Mouse (Mus musculus): ENCODE measurements at regions not wholly inside any gene's neighbourhood (a gene's known extent, or its start where the extent isn't known, plus 50 kb on each side); places are given as distances from the start of the nearest gene placed in this dataset.

DNA sequence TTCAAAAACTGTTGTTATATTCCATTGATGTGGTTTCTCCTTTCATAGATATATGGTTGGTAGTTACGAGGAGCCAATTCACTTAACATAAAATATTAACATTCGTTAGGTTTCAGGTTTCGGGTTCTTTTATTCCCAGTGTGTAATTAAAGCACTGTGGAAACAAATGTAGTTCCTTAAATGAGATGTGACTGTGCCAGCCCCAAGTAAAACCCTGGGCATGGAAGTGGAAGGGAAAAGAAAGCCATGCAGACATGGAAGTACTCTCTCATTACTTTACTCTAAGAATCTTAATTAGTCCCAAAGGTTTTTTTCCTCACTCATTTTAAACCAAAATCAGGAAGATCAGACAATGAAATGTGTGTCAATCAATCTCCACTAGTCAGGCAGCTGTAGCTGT lies 784.9 kb upstream of the Apob start:
- intact Hi-C loops (cut with DNase I): no loop called here

GRCm38 (mm10) chr12:7198098-7198497 lies 779.4 kb upstream of the Apob start:
- no peak for TF ChIP-seq CTCF (IDR thresholded peaks at IDR 0.05)
- H3K27ac ChIP-seq: peak overlapping the region; percentile 8; the same call in 1 of the 2 replicates
- no peak for DNase-seq (ENCODE audit: extremely low spot score in 1 of 2, low spot score in 2 of 2)
- H3K4me3 ChIP-seq: no peak overlapping the region
- intact Hi-C loops (cut with DNase I): no loop called here

More for the DNA sequence above, 784.9 kb upstream of the Apob start:
- H3K27ac ChIP-seq: no peak overlapping the region
- no peak for TF ChIP-seq CTCF (IDR thresholded peaks at IDR 0.05)
- no peak overlapping the region for H3K4me3 ChIP-seq
- no peak for DNase-seq (ENCODE audit: extremely low spot score in 1 of 2, low spot score in 2 of 2)

DNA sequence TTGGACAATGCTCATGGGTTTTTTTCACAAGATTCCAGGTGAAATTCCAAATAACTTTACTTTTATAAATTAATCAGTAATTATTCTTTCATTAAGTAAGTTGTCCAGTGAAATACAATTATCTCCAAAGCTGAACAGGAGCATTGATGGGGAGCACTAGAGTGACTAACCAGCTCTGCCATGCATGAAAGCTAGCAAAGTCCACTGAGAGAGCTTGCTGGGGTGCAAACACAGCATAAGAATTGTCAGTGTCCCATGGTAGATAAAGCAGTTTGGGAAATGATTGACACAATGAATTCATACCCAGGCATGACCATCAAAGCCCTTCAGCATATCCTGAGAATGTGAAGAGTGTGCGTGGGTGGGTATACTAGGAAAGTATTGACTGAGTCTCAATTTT lies 776.6 kb upstream of the Apob start:
- DNase-seq (ENCODE audit: extremely low spot score in 1 of 2, low spot score in 2 of 2): no peak
- TF ChIP-seq CTCF (IDR thresholded peaks at IDR 0.05): no peak
- intact Hi-C loops (cut with DNase I): no loop called here

GRCm38 (mm10) chr12:7215686-7216085 lies 761.8 kb upstream of the Apob start:
- peak in 1 of 2 experiments; percentile 17 for DNase-seq (ENCODE audit: extremely low spot score in 1 of 2, low spot score in 2 of 2)
- Histone ChIP-seq H3K4me3 (no peak overlapping the region), H3K27ac (no peak overlapping the region; the same call in 1 of the 2 replicates)
- intact Hi-C loops (cut with DNase I): loop anchor here (5.0 kb wide), 1 partner anchor 163 kb away; no protein-coding TSS in a partner anchor
- TF ChIP-seq CTCF (IDR thresholded peaks at IDR 0.05): no peak

More for the DNA sequence above, 776.6 kb upstream of the Apob start:
- Histone ChIP-seq H3K27ac (no peak overlapping the region), H3K4me3 (no peak overlapping the region)

DNA sequence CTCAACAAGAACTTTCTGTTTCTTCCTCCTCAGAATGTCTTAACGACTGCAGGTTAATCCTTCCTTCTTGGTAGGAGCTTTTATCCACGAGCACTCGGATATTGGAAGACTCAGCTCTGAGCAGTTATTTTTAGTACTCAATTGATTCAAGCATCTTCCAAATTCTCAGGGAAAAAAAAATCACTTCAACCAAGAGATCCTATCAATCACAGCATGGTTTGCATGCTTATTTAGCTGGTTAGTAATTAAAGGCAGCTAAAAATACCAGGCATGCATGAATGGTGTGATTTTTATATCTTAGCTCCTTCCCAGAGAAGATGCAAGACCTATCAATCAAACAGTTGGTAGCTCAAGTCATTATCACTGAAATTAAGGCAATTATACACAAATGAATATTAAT lies 759.9 kb upstream of the Apob start:
- TF ChIP-seq CTCF (IDR thresholded peaks at IDR 0.05): no peak
- Histone ChIP-seq H3K27ac (no peak overlapping the region), H3K4me3 (no peak overlapping the region)
- intact Hi-C loops (cut with DNase I): loop anchor here (5.0 kb wide), 1 partner anchor 165 kb away; no protein-coding TSS in a partner anchor
- no peak for DNase-seq (ENCODE audit: extremely low spot score in 1 of 2, low spot score in 2 of 2)

DNA sequence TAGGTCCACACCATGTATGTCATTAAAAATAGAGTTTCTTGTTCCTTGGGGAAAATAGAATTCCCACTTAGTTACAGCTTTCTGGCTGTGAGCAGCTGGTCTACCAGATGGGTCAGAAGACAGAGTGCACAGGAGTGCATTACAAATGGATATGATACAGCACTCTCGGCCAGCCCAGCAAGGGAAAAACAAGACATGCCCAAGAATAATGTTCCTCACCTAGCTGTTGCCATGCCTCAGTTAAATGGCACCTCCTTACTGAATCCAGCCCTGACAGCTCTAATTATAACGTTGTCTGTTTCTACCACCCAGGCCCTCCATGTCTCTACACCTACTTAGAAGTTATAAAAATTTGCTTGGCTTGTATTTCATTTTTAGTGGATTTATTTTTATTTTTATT lies 749.3 kb upstream of the Apob start:
- intact Hi-C loops (cut with DNase I): loop anchor here (2.0 to 5.0 kb wide), 3 partner anchors 25 to 589 kb away; no protein-coding TSS in a partner anchor
- no peak for TF ChIP-seq CTCF (IDR thresholded peaks at IDR 0.05)
- Histone ChIP-seq H3K27ac (peak overlapping the region; percentile 79), H3K4me3 (no peak overlapping the region)
- peak in 1 of 2 experiments; percentile 14 for DNase-seq (ENCODE audit: extremely low spot score in 1 of 2, low spot score in 2 of 2)

- TF ChIP-seq CTCF (IDR thresholded peaks at IDR 0.05): no peak
- intact Hi-C loops (cut with DNase I): loop anchor here (2.0 to 5.0 kb wide), 3 partner anchors 24 to 590 kb away; no protein-coding TSS in a partner anchor
- DNase-seq (ENCODE audit: extremely low spot score in 1 of 2, low spot score in 2 of 2): no peak
- Histone ChIP-seq H3K4me3 (no peak overlapping the region), H3K27ac (peak overlapping the region; percentile 79)
Observed at GRCm38 (mm10) chr12:7228541-7229225, 748.8 kb upstream of the Apob start.

DNA sequence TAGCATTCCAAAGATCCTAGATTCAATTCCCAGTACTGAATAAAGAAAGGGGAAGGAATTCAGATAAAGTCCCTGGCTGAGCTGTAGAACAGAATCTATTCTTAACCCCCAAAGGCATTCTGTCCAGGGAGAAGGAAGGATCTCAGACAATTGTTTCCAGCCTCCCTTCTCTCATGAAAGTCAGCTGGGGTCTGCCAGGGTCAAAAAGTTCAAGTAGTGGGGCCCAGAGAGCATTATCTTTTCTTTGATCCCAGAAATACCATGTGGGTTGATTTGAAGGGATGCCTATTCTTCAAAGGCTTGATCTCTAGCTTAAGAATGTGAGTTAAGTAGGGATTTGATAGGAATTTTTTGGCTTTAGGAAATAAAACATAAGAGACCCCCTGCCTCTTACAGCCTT lies 727.1 kb upstream of the Apob start:
- intact Hi-C loops (cut with DNase I): no loop called here
- DNase-seq (ENCODE audit: extremely low spot score in 1 of 2, low spot score in 2 of 2): no peak
- no peak for TF ChIP-seq CTCF (IDR thresholded peaks at IDR 0.05)
- H3K4me3 ChIP-seq: no peak overlapping the region
- H3K27ac ChIP-seq: no peak overlapping the region

- DNase-seq (ENCODE audit: extremely low spot score in 1 of 2, low spot score in 2 of 2): no peak
- H3K4me3 ChIP-seq: no peak overlapping the region
- TF ChIP-seq CTCF (IDR thresholded peaks at IDR 0.05): no peak
- no peak overlapping the region for H3K27ac ChIP-seq
- intact Hi-C loops (cut with DNase I): no loop called here
Observed at GRCm38 (mm10) chr12:7270587-7270986, 706.9 kb upstream of the Apob start.

GRCm38 (mm10) chr12:7284354-7285036 lies 693.0 kb upstream of the Apob start:
- DNase-seq (ENCODE audit: extremely low spot score in 1 of 2, low spot score in 2 of 2): no peak
- Histone ChIP-seq H3K4me3 (no peak overlapping the region), H3K27ac (no peak overlapping the region)
- intact Hi-C loops (cut with DNase I): no loop called here
- no peak for TF ChIP-seq CTCF (IDR thresholded peaks at IDR 0.05)

DNA sequence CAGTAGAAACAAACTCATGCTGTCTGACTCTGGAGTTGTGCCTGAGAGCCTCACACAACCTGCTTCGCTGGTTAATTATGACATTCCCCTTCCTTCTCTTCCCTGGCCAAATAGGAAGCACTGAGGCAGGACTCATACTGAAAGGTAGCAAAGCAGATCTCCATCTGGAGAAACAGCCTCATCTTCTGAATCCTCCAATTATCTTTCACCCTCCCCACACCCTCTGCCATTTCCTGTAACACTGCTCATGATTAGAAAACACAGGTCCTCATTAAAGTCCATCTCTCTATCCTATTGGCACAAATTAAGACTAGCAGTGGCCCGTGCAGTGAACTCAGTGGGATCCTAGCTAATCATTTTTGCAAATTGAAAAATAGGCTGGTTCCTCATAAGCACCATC lies 685.9 kb upstream of the Apob start:
- no peak overlapping the region for H3K4me3 ChIP-seq
- DNase-seq (ENCODE audit: extremely low spot score in 1 of 2, low spot score in 2 of 2): no peak
- H3K27ac ChIP-seq: no peak overlapping the region
- intact Hi-C loops (cut with DNase I): no loop called here
- TF ChIP-seq CTCF (IDR thresholded peaks at IDR 0.05): no peak

GRCm38 (mm10) chr12:7297026-7297425 lies 680.4 kb upstream of the Apob start:
- no peak overlapping the region for H3K27ac ChIP-seq
- intact Hi-C loops (cut with DNase I): no loop called here
- TF ChIP-seq CTCF (IDR thresholded peaks at IDR 0.05): no peak
- no peak for DNase-seq (ENCODE audit: extremely low spot score in 1 of 2, low spot score in 2 of 2)
- no peak overlapping the region for H3K4me3 ChIP-seq

Data from left cerebral cortex, adult 2 months (tissue).